Mouse (Mus musculus) spleen, adult 2 months (tissue): ENCODE data around the gene Ost4. TPM values are rescaled to one million over a fixed set of nuclear protein-coding genes. Genes with fewer than 3 reads are reported as not detected.
A peak's percentile ranks its signal among the peaks of the same experiment; 100 is the strongest.

Source experiments
- DNase-seq, 2 experiments: peaks; one replicate each; pipeline versions ENCODE4 v3.0.0 to v3.0.0-alpha.2; 2012 to 2021; ENCODE audit warnings: low spot score in 2 of 2, low read depth in 1 of 2
- H3K27ac ChIP-seq: fragments of 200-500 bp; 2 replicates; pipeline ENCODE4 v1.5.1; 2012; ENCODE audit warnings: low read length, inconsistent platforms; ENCODE audit not compliant: insufficient read depth
- H3K27me3 ChIP-seq: fragments of 200-500 bp; 2 replicates; pipeline ENCODE4 v1.6.1; 2012; ENCODE audit warnings: mild to moderate bottlenecking, moderate library complexity, low read length, inconsistent platforms; ENCODE audit not compliant: control insufficient read depth, insufficient read depth
- H3K36me3 ChIP-seq: fragments of 200-500 bp; 2 replicates; pipeline ENCODE4 v1.6.1; 2012; ENCODE audit warnings: mild to moderate bottlenecking, low read length, inconsistent platforms; ENCODE audit not compliant: control insufficient read depth, insufficient read depth
- H3K4me1 ChIP-seq: fragments of 200-500 bp; 2 replicates; pipeline ENCODE4 v1.6.1; 2011; ENCODE audit warnings: inconsistent platforms; ENCODE audit not compliant: control insufficient read depth, insufficient read depth, insufficient read length
- H3K4me3 ChIP-seq: fragments of 200-500 bp; 2 replicates; pipeline ENCODE4 v1.5.1; 2011; ENCODE audit warnings: mild to moderate bottlenecking, inconsistent platforms; ENCODE audit not compliant: insufficient read depth, insufficient read length; ENCODE audit errors: extremely low read depth
- CTCF ChIP-seq: fragments of 200-500 bp; IDR thresholded peaks from 2 replicates; pipeline ENCODE4 v1.5.1; 2011; ENCODE audit warnings: mild to moderate bottlenecking, inconsistent platforms; ENCODE audit not compliant: insufficient read depth, insufficient read length, insufficient replicate concordance; ENCODE audit errors: extremely low read depth
- POLR2A ChIP-seq: fragments of 200-500 bp; IDR thresholded peaks from 2 replicates; pipeline ENCODE4 v1.6.1; 2011; ENCODE audit warnings: low read depth, low read length, inconsistent platforms
- WGBS: fragments of 180-500 bp; shearing (Covaris S2); methylation state at CpG from one replicate; pipeline ENCODE4 v1.1.7; 2018; 5-methylcytosine and 5-hydroxymethylcytosine counted together
- polyA plus RNA-seq: library from polyadenylated mRNA; depleted of rRNA; stranded (reverse); fragments of >200 nt; gene quantifications from 2 replicates; pipeline ENCODE4 v1.2.3, GENCODE M21; 2012; rRNA removed

Ost4 gene
- 143 and 161 TPM in 2 replicates for polyA plus RNA-seq

DNA sequence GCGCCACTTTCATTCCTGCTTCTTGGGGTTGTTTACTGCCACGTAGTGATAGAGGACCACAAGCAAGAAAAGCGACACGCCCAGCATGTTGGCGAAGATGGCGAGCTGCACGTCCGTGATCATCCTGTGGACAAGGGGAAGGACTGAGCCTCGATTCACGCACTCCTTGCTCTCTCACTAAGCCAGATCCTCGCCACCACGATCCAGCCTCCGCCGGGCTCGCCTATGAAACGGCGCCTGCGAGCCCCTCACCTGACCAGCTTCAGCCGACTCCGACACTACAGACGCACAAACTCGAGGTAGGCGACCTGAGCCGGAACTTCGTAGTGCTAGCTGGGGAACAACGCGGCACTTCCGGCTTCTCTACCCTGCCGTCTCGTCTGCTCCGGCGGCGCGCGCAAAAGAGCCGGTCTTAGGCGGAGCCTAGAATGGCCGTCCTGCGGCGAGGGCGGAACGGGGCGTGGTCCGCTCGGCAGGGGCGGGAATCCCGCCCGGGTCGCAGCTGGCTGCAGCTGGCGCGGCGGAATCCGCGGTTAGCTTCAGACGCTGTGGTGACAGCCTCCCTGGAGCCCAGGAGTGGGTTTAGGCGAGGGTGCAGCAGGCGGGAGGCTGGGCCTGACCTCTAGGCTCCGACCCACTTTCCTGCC, at the start of gene Ost4:
Ost4 (minus strand) TSS at position 376 of the 647 bp plus-strand sequence.
- Histone ChIP-seq H3K4me1 (no peaks in the 10 kb centered on the region; the same call in 1 of the 2 replicates), H3K4me3 (peak within 1 kb of the TSS; percentile 85), H3K36me3 (peaks cover 15% of the 10 kb centered on the region), H3K27me3 (no peaks in the 10 kb centered on the region), H3K27ac (peak within 1 kb of the TSS; percentile 82)
- DNase-seq: peak; percentile 91 to 97
- under 1% methylated on average over 58 of the region's 58 CpGs for WGBS
- TF ChIP-seq POLR2A (peak; percentile 72), CTCF (no peak)

DNA sequence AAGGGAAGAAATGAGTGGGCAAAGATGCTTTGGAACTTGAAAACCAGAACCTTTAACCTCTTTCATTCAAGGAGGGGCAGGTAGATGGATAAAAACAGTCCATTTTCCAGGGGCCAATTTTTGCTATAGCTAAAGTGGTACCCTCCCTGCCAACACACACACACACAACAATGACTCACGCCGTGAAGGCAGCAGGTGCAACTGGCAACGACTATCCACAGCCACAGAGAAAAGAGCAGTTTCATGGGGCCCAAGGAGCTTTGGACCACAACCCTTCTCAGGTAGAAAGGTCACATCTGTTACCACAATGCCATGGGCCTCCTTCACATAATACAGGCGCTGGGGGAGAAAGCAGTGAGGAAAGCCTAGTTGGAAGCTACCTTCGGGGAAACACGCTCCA, 48.2 kb upstream of the Ost4 start:
- Histone ChIP-seq H3K27ac (no peak overlapping the region), H3K27me3 (no peaks in the 10 kb centered on the region), H3K4me1 (peaks cover 18% of the 10 kb centered on the region; the same call in 1 of the 2 replicates), H3K36me3 (peaks cover 35% of the 10 kb centered on the region), H3K4me3 (no peak overlapping the region)
- no peak for TF ChIP-seq POLR2A
- TF ChIP-seq CTCF: no peak
- no peak for DNase-seq
- WGBS: 89% methylated on average over 6 of the region's 6 CpGs

DNA sequence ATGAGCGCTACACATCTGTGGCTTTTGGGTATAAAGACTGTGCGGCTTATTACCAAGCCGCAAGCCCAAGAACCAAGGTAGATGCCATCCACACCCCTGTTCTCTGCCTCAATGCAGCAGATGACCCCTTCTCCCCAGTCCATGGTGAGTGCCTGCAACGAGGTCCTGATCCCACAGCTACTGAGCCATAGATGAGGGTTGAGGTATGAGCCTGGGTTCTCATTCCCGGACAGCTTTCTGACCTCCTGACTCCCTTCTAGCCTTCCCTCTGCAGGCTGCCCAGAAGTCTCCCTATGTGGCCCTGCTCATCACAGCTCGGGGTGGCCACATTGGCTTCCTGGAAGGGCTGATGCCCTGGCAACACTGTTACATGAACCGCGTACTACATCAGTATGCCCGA, 47.0 kb upstream of the Ost4 start:
- DNase-seq: no peak
- Histone ChIP-seq H3K4me1 (peaks cover 16% of the 10 kb centered on the region; the same call in 1 of the 2 replicates), H3K27ac (no peak overlapping the region), H3K4me3 (no peak overlapping the region), H3K27me3 (no peaks in the 10 kb centered on the region), H3K36me3 (peaks cover 35% of the 10 kb centered on the region)
- 91% methylated on average over 9 of the region's 9 CpGs for WGBS
- TF ChIP-seq CTCF (no peak), POLR2A (no peak)

DNA sequence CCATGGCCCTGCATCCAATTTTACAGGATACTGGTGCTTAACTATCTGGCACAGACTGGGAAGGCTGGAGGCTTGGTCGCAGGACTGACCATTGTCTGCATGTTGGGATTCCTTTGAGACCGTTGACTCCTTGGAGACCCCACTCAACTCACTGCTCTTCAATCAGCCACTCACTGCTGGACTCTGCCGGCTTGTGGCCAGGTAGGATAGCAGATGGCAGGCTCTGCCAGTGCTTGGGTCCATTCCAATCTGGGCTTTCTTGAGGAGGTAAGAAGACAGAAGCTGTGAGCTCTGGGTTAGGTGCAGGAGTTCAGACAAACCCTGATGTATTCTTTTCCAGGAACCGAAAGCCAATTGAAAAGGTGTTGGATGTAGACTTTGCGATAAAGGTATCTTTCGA, 46.5 kb upstream of the Ost4 start:
- Histone ChIP-seq H3K4me1 (peaks cover 15% of the 10 kb centered on the region; the same call in 1 of the 2 replicates), H3K27me3 (no peaks in the 10 kb centered on the region), H3K4me3 (no peak overlapping the region), H3K36me3 (peaks cover 35% of the 10 kb centered on the region), H3K27ac (no peak overlapping the region)
- TF ChIP-seq POLR2A (no peak), CTCF (no peak)
- DNase-seq: no peak
- WGBS: 94% methylated on average over 6 of the region's 6 CpGs

DNA sequence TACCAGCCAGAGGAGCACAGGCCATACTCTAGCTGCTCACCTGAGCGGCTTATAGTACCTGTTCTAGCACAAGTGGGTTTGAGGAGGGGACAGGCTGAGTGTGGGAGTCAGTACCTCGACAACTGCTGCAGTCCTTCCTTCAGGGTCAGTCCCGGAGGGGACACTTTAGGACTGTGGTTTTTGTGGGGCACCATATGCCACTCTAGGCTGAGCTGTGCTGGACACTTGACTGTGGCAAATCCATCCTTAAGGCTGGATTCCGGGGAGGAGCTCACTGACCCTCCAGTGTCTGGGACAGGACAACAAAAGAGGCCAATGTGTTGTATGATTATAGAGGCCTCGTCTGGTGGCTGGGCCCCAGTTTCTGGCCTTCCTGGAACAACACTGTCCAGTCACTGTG, 45.0 kb upstream of the Ost4 start:
- H3K27ac ChIP-seq: no peak overlapping the region

DNA sequence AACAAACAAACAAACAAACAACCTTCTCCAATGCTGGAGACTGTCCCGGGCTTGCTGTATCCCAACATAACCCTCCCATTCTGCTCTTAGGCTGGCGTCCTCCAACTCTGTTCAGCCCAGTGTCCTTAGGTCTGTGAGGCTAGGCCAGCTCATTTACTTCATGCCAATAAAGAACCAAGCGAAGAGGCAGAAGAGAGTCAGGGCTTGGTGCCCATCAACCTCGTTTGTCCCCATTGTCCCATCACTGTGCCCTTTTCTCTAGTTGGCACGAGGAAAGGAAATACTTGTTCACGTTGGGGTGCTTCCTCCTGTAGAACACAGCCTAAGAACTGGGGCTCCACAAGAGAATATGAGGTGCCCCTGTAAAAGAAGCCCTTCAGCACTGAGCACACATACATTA, 44.1 kb upstream of the Ost4 start:
- Histone ChIP-seq H3K27me3 (no peaks in the 10 kb centered on the region), H3K27ac (no peak overlapping the region), H3K4me3 (no peak overlapping the region), H3K4me1 (peaks cover 3% of the 10 kb centered on the region; the same call in 1 of the 2 replicates), H3K36me3 (peaks cover 25% of the 10 kb centered on the region)
- TF ChIP-seq POLR2A (no peak), CTCF (no peak)
- WGBS: 81% methylated on average over 6 of the region's 6 CpGs
- DNase-seq: no peak

More for the DNA sequence above, 45.0 kb upstream of the Ost4 start:
- no peak overlapping the region for H3K4me3 ChIP-seq
- no peaks in the 10 kb centered on the region for H3K27me3 ChIP-seq
- 80% methylated on average over 5 of the region's 5 CpGs for WGBS
- TF ChIP-seq CTCF (no peak), POLR2A (no peak)
- no peak for DNase-seq
- peaks cover 3% of the 10 kb centered on the region; the same call in 1 of the 2 replicates for H3K4me1 ChIP-seq
- H3K36me3 ChIP-seq: peaks cover 25% of the 10 kb centered on the region

DNA sequence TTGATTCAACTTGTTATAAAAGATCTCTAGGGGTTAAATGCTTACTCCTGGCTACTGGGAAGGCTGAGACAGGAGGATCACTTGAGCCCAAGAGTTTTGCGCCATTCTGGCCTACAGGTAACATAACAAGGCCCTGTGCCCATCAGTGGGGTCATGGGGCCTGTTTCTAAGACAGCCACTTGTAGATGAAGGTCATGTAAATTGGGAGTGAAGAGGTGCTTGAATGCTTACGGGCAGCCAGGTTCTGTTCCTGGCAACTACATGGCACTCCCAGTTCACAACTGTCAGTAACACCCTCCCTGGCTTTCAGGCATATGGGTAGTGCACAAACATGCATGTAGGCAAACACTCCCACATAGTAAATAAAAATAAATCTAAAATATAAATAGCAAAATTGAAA, 43.3 kb upstream of the Ost4 start:
- peaks cover 25% of the 10 kb centered on the region for H3K36me3 ChIP-seq
- DNase-seq: no peak
- H3K27me3 ChIP-seq: no peaks in the 10 kb centered on the region
- no peak overlapping the region for H3K27ac ChIP-seq
- peaks cover 3% of the 10 kb centered on the region; the same call in 1 of the 2 replicates for H3K4me1 ChIP-seq
- WGBS: 97% methylated on average over 2 of the region's 2 CpGs
- H3K4me3 ChIP-seq: no peak overlapping the region
- TF ChIP-seq POLR2A: no peak
- no peak for TF ChIP-seq CTCF
